Mouse (Mus musculus) spleen, adult 2 months (tissue): Measurements from ENCODE around the gene Ada. TPM values are rescaled to one million over a fixed set of nuclear protein-coding genes. Genes with fewer than 3 reads are reported as not detected.
A peak's percentile ranks its signal among the peaks of the same experiment; 100 is the strongest.
"Not testable (repeated sequence)": the region's sequence is repeated elsewhere in the genome, so short reads cannot be mapped to it uniquely, and the experiment has no call there.

Experiments
- DNase-seq, 2 experiments: peaks; one replicate each; pipeline versions ENCODE4 v3.0.0 to v3.0.0-alpha.2; 2012 to 2021; ENCODE audit warnings: low spot score in 2 of 2, low read depth in 1 of 2
- H3K27ac ChIP-seq: fragments of 200-500 bp; 2 replicates; pipeline ENCODE4 v1.5.1; 2012; ENCODE audit warnings: low read length, inconsistent platforms; ENCODE audit not compliant: insufficient read depth
- H3K27me3 ChIP-seq: fragments of 200-500 bp; 2 replicates; pipeline ENCODE4 v1.6.1; 2012; ENCODE audit warnings: mild to moderate bottlenecking, moderate library complexity, low read length, inconsistent platforms; ENCODE audit not compliant: control insufficient read depth, insufficient read depth
- H3K36me3 ChIP-seq: fragments of 200-500 bp; 2 replicates; pipeline ENCODE4 v1.6.1; 2012; ENCODE audit warnings: mild to moderate bottlenecking, low read length, inconsistent platforms; ENCODE audit not compliant: control insufficient read depth, insufficient read depth
- H3K4me1 ChIP-seq: fragments of 200-500 bp; 2 replicates; pipeline ENCODE4 v1.6.1; 2011; ENCODE audit warnings: inconsistent platforms; ENCODE audit not compliant: control insufficient read depth, insufficient read depth, insufficient read length
- H3K4me3 ChIP-seq: fragments of 200-500 bp; 2 replicates; pipeline ENCODE4 v1.5.1; 2011; ENCODE audit warnings: mild to moderate bottlenecking, inconsistent platforms; ENCODE audit not compliant: insufficient read depth, insufficient read length; ENCODE audit errors: extremely low read depth
- CTCF ChIP-seq: fragments of 200-500 bp; IDR thresholded peaks from 2 replicates; pipeline ENCODE4 v1.5.1; 2011; ENCODE audit warnings: mild to moderate bottlenecking, inconsistent platforms; ENCODE audit not compliant: insufficient read depth, insufficient read length, insufficient replicate concordance; ENCODE audit errors: extremely low read depth
- POLR2A ChIP-seq: fragments of 200-500 bp; IDR thresholded peaks from 2 replicates; pipeline ENCODE4 v1.6.1; 2011; ENCODE audit warnings: low read depth, low read length, inconsistent platforms
- WGBS: fragments of 180-500 bp; shearing (Covaris S2); methylation state at CpG from one replicate; pipeline ENCODE4 v1.1.7; 2018; 5-methylcytosine and 5-hydroxymethylcytosine counted together
- polyA plus RNA-seq: library from polyadenylated mRNA; depleted of rRNA; stranded (reverse); fragments of >200 nt; gene quantifications from 2 replicates; pipeline ENCODE4 v1.2.3, GENCODE M21; 2012

Ada gene
- polyA plus RNA-seq, 1 experiment, result 4.3 TPM

DNA sequence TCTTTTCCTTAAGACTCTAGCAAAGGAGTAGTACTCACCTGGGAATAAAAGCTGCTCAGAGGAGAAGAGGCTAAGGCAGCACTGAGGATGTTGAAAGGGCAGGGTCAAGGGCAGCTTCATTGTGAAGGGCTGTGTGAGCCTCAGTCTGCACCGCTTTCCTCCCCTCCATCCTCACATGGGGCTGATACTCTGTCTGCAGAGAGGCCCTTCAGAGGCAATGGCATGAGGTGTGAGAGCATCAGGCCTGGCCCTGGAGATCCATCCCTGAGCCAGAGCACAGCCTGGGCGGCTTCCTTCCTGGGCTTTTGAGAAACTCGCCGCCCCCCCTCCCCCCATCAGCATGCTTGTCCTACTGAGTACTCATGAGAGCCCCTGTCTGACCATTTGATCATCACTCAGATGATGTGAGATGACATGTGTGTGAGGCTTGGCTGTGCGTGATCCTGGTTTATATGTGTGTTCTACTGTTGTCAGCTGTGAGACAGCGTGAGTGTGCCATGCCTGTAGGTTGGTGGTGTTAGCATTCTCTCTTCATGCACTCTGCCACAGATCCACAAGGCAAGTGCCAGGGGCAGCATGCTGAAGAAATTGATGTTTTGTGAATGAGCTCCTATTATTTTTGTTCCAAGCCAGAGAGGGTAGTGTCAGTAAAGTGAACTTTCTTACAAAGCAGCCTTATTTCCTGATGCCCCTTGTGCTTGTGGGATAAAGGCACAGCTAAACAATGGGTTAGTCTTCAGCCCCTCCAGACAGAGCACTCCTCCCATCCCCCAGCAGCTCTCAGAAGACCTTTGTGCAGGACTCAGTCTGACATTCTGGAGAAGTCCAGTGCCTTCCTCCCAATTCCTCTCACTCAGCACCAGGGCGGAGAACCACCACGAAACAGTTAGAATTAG, 59.4 kb downstream of the Ada start:
- H3K4me3 ChIP-seq, result no peak overlapping the region
- no peak for DNase-seq
- WGBS, result 94% methylated on average over 8 of the region's 8 CpGs
- H3K27me3 ChIP-seq, result no peaks in the 10 kb centered on the region
- peaks cover 7% of the 10 kb centered on the region; the same call in 1 of the 2 replicates for H3K4me1 ChIP-seq
- H3K27ac ChIP-seq, result 0 out of 2 replicates have a peak overlapping the region, but pooled peaks have one; percentile 18
- TF ChIP-seq POLR2A (no peak), CTCF (no peak)
- H3K36me3 ChIP-seq, result no peaks in the 10 kb centered on the region

DNA sequence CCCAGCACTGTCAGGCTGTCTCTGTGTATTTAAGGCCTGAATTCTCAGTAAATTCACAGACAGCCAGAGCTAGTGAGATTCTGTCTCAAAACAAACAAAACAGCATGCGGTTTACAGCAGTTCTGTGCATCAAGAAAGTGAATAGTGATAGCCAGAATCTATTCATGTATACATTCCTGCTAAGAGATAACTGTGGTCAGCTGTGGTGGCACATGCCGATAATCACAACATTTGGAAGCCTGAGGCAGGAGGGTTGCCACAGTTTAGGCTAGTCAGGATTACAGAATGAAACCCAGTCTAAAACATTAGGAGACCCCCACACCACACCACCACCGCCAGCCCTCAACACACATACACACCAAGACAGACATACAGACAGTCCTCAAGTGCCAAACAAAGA, 60.3 kb downstream of the Ada start:
- H3K27ac ChIP-seq, result no peak overlapping the region

GRCm38 (mm10) chr2:163688377-163688776, 61.7 kb downstream of the Ada start:
- H3K27ac ChIP-seq, H3K4me3 ChIP-seq, H3K36me3 ChIP-seq, H3K27me3 ChIP-seq, DNase-seq: not testable (repeated sequence)
- WGBS, result 100% methylated on average over 1 of the region's 1 CpGs
- peaks cover 12% of the 10 kb centered on the region; the same call in 1 of the 2 replicates for H3K4me1 ChIP-seq

More for the DNA sequence above, 60.3 kb downstream of the Ada start:
- H3K4me3 ChIP-seq, result no peak overlapping the region
- 83% methylated on average over 3 of the region's 3 CpGs for WGBS
- TF ChIP-seq CTCF (no peak), POLR2A (no peak)
- H3K4me1 ChIP-seq, result peaks cover 12% of the 10 kb centered on the region; the same call in 1 of the 2 replicates
- no peak for DNase-seq
- no peaks in the 10 kb centered on the region for H3K27me3 ChIP-seq
- H3K36me3 ChIP-seq, result no peaks in the 10 kb centered on the region

DNA sequence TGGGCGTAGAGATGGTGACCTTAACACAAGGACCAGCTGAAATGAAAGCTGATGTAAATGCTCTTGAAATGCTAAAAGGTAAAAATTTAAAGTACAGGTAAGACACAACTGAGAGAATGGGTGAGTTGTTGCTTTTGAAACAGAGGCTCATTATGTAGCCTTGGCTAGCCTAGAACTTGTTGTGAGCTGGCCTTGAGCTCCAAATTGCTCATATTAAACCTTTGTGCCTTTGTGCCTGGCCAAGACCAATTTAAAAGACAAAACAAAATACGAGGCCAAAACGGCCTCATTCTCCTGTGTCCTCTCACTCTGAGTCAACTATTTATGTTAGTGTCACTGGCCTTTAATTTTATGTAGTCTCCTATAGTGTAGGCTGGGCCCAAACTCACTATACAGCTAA, 63.2 kb downstream of the Ada start:
- DNase-seq, result no peak
- Histone ChIP-seq H3K36me3 (no peaks in the 10 kb centered on the region), H3K4me3 (no peak overlapping the region), H3K27me3 (no peaks in the 10 kb centered on the region), H3K4me1 (peaks cover 12% of the 10 kb centered on the region; the same call in 1 of the 2 replicates), H3K27ac (peak overlapping the region; percentile 13; the same call in 1 of the 2 replicates)
- no peak for TF ChIP-seq POLR2A
- no peak for TF ChIP-seq CTCF
- 91% methylated on average over 3 of the region's 3 CpGs for WGBS

GRCm38 (mm10) chr2:163686233-163686632, 63.8 kb downstream of the Ada start:
- DNase-seq, result no peak
- H3K4me3 ChIP-seq, result no peak overlapping the region
- H3K27ac ChIP-seq, result peak overlapping the region; percentile 52; the same call in 1 of the 2 replicates
- 61% methylated on average over 5 of the region's 5 CpGs for WGBS
- TF ChIP-seq POLR2A (no peak), CTCF (no peak)
- peaks cover 14% of the 10 kb centered on the region; the same call in 1 of the 2 replicates for H3K4me1 ChIP-seq
- H3K36me3 ChIP-seq, result no peaks in the 10 kb centered on the region
- H3K27me3 ChIP-seq, result no peaks in the 10 kb centered on the region

GRCm38 (mm10) chr2:163685761-163686200, 64.3 kb downstream of the Ada start:
- DNase-seq, result no peak
- Histone ChIP-seq H3K27me3 (no peaks in the 10 kb centered on the region), H3K4me3 (no peak overlapping the region), H3K36me3 (peaks cover 2% of the 10 kb centered on the region; the same call in 1 of the 2 replicates), H3K27ac (peak overlapping the region; percentile 52), H3K4me1 (peaks cover 14% of the 10 kb centered on the region; the same call in 1 of the 2 replicates)
- TF ChIP-seq POLR2A, result no peak
- no peak for TF ChIP-seq CTCF
- 65% methylated on average over 6 of the region's 6 CpGs for WGBS

GRCm38 (mm10) chr2:163685287-163685686, 64.8 kb downstream of the Ada start:
- Histone ChIP-seq H3K27ac (peak overlapping the region; percentile 13; the same call in 1 of the 2 replicates), H3K4me1 (peaks cover 14% of the 10 kb centered on the region; the same call in 1 of the 2 replicates), H3K36me3 (peaks cover 2% of the 10 kb centered on the region; the same call in 1 of the 2 replicates), H3K4me3 (no peak overlapping the region), H3K27me3 (no peaks in the 10 kb centered on the region)
- TF ChIP-seq POLR2A (no peak), CTCF (no peak)
- WGBS, result 75% methylated on average over 4 of the region's 4 CpGs
- DNase-seq, result no peak
